Mouse (Mus musculus): ENCODE measurements around the gene Ethe1. TPM values are rescaled to one million over a fixed set of nuclear protein-coding genes. Genes with fewer than 3 reads are reported as not detected.

The Ethe1 gene
- polyA plus RNA-seq, 3 experiments from 2014 or later = 13.1 to 17.7 (median 17.6) TPM

DNA sequence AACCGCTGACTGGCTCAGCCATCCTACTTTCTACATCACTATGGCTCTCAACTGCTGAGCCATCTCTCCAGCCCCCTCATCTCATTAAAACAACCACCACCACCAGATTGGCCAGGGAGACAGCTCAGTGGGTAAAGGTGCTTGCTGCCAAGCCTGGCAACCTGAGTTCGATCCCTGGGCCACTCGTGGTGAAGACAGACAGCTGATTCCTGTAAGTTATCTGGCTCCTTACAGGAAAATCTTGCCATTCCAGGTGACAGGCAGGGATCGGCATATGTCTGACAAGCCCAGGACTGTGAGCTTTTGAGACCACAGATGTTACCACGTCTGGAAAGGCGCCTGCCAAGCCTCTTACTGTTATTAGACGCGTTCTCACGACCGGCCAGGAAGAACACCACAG, 9.5 kb upstream of the Ethe1 start:
- ATAC-seq = no peak

DNA sequence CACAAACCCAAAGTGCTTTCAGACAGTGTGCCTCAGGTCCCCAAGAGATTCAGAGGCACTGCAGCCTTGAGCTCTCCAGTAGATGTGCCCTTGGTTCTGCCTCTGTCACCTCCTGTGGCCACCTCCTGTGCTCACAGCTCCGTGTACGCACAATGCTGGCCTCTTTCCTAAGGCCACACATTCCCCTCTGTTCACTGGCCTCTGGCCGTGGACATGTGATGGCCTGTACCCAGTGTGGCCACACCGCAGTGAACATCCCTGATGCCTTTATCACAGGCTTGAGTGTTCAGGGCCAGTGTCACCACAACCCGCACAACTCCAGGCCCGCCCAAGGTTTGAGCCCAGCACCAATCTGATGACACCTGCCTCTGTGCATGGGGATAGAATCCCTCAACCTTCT, 2.5 kb upstream of the Ethe1 start:
- ATAC-seq = no peak

DNA sequence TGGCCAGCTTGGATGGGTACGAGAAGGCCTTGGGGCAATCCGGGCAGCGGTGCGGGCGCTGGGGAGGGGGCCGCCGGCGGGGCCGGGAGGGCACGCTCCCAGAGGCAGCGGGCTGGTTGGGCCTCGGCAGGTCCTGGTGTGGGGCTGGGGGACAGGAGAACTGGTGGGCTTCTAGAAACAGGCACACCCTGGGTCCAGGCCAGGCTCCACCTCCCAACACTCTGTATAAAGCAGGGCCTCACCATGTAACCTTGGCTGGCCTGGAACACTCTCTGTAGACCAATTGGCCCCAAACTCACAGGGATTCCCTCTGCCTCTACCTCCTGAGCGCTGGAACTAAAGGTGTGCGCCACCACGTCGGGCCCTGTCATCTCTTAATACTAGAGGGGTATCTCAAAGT, 1.3 kb upstream of the Ethe1 start:
- ATAC-seq = no peak

DNA sequence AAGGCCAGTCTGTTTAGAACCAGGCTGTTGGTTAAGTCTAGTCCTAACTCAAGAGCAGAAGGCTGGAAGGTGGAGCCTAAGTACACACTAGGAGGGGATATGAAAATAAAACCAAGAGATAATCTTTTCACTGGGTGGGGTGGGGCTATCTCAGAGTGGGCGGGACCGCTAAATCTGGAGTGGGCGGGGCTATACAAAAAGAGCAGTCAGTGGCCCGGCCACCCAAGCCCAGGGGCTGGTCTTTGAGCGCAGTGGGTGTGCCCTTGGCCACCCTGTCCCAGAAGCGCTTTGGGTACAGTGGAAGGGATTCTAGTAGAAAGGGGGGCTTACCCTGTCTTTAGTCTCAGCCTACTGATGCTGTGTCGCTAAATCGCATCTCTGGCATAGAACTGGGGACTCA, 515 bp upstream of the Ethe1 start:
- no peak for ATAC-seq

DNA sequence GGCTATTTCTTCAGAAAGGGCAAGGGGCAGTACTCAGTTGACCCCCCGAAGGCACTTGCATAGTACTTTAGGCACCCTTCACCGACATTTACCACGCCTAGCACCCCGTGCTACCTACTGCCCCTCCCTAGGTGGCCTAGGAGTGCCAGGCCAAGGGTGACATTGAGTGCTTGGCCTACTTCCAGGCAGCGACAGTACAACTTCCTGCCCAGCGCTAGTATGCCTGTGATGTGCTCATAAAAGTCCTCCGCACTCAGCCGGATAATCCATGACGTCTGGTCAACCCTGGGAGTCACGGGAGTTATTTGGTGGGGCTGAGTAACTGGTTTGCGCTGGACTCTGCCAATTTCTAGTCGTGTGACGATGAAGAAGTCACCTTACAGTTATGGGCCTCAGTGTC, 993 bp downstream of the Ethe1 start:
- ATAC-seq = no peak

DNA sequence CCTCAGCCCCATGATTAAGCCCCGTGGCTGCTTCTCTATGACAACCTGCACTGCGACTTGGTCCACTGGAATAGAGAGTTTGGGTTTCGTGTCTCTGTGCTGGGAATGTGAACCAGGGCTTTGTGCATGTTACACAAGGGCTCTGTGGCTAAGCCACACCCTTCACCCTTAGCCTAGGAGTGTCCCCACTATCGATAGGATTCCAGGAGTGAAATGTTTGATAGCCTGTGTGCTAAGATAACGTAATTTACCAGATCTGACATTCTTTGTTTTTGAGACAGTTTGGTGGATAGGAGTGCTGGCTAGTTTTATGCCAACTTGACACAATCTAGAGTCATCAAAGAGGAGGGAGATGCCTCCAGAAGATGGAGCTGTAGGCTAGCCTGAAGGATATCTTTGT, 4.4 kb downstream of the Ethe1 start:
- ATAC-seq = no peak

DNA sequence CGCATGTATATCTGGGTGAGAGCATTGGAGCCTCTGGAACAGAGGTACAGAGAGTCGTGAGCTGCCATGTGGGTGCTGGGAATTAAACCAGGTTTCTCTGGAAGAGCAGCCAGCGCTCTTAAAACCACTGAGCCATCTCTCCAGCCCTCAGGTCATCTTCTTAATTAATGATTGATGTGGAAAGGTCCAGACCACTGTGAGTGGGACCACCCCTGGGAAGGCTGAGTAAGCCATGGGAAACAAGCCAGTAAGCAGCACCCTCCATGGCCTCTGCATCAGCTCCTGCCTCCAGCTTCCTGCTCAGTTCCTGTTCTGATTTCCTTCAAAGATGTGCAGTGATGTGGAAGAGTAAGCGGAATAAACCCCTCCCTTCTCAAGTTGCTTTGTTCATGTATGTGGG, 4.8 kb downstream of the Ethe1 start:
- ATAC-seq = no peak

DNA sequence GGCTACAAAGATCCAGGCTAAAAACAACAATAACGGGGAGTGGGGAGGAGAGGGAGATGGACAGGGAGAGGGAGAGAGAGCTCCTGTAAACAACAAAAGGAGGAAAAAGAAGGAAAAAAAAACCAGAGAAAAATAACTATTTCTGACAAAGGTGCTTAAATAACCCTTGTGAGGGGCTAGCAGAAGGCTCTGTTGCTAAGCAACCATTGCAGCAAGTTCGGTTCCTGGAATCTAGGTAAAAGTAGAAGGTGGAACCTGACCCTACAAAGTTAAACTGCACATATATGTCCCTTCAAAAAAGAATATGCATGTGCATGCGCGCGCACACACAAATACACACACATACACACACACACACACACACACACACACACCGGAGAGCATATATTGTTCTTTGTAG, 5.4 kb downstream of the Ethe1 start:
- no peak for ATAC-seq

DNA sequence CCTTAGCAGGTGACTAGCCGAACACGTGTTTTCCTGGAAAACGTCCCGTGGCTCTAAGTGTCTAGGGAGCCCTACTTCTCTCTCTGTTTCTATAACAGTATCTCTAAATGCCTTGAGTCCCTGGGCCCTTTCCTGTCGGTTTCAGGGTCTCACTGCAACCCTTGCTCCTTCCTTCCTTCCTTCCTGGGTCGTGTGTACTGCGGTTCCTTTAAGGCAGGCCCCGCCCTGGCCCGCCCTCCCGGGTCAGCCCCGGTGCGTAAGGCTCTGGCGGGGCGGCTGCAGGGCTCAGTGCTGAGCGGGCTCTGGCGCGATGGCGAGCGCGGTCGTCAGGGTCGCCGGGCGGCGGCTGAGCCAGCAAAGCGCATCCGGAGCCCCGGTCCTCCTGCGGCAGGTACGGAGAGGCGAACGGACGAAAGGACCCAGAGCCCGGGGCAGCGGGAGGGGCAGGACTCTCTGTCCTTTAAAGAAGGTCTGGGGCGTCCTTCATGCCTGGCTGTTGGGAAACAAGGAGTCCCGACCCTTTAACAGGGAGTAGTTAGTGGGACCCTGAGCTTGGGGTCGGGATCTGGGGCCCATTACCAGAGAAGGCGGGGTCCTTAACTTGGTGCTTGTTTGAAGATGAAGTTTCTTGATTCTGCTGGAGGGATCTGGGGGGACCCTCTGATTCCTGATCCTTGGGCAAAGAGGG, 6.4 kb downstream of the Ethe1 start:
- peak; percentile 88 for ATAC-seq

DNA sequence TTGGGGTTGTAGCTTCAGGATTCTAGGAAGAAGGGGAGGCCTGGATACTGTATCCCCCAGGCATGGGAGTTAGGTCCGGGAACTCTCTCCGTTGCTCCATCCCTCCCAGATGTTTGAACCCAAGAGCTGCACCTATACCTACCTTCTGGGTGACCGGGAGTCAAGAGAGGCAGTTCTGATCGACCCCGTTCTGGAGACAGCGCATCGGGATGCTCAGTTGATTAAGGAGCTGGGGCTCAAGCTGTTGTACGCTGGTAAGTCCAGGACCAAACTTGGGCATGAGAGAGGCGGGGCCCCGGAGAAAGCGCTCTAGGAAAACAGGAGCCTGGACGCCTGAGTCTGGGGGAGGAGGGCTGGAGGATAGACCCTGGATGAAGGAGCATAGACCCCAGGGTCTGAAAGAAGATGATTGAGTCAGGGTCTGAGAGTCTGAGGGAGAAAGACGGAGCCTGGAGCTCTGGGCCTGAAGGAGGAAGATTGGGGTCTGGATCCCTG, 7.0 kb downstream of the Ethe1 start:
- ATAC-seq = no peak

DNA sequence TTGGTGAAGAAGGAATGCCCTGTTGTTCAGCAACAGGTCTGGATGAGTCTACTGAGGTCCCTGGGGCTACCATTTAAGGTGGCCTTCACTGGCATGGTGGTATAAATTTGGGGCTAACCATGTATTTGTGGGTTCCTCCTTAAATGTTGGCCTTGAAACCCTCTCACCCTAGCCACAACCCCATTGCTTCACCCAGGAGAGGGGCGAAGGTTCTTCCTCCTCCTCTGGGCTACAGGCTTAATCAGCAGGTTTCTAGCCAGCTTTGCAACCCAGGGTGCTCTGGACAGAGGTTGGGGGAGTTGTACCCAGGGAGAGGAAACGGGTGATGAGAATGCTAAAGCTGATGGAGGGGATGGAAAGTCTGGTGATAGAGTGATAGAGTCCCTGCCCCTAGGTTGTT, 8.1 kb downstream of the Ethe1 start:
- ATAC-seq = no peak

DNA sequence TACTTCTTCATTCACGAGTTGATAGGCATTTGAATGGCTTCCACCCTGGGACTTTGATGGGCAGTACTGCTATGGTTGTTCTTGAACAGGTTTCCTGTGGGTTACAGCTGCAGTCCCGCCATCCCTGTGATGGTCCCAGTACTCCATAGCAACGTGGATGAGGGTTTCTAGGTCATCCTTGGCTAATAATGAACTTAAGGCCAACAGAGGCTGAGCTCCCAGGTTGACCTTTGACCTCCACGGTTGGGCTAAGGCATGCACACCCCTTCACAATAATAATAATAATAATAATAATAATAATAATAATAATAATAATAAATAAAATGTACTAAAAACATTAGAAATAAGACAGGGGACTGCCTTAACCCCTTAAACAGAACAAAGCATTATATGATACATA, 10.8 kb downstream of the Ethe1 start:
- no peak for ATAC-seq

DNA sequence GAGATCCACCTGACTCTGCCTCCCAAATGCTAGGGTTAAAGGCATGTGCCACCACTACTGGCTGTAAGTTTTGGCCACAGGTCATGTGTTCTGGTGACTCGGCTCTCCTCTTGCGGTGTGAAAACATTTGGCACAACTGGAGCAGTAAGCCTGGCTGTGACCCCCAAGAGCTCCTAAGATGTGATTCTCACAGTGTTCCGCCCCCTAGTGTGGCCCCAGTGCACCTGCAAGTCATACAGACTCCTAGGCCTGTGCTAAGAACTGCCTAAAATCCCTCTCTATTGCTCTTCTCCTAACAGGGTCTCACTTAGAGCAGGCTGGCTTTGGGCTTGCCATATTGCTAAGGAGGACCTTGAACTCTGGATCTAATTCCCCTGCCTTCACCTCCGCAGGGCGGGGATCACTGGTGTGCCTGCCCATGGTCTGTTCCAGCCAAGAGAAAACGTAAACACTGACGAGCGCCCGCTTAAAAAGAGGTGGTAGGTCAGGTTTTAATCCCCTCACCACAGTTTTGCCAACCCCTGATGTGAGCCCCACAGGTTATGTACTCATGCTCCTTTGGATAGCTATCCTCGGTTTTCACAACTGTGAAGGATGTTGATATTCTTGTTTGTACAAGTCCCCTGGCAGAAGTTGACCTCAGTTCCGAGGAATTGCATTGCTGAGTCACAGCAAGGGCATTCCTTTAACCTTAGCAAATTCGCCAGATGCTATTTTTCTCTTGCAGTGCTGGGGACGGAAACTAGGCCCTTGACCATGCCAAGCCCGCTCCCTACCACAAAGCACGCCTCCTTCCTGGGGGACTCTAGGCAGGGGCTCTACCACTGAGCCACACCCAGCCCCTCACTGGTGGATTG, 12.1 kb downstream of the Ethe1 start:
- ATAC-seq = no peak

DNA sequence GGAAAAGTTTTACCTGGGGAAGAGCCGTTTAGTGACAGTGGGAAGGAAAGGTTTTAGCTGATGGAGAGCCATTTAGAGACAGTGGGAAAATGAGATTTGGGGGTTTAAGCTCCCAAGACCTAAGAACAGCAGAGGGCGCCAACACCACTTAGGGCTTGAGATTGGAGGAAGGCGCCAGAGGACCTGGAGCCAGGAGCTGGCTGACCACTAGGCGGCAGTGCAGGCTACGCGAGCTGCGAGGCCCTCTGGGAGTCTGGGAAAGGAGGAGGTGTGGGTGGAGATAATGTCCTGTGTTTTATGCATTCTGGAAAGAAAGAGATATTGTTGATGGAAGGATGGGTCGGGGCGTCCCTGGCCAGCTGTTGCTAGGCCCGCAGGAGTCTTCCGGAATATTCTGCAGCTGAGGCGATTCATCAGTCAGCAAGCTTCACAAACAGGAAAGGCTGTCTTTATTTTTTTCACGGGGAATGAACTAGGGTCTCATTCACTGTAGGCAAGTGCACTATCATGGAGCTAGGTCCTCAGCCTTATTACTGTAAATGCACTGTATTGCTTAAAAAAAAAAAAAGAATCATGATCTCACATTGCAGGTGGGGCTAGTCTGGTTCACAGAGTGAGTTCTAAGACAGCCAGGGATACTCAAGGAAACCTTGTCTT, 13.7 kb downstream of the Ethe1 start:
- peak; percentile 88 for ATAC-seq

DNA sequence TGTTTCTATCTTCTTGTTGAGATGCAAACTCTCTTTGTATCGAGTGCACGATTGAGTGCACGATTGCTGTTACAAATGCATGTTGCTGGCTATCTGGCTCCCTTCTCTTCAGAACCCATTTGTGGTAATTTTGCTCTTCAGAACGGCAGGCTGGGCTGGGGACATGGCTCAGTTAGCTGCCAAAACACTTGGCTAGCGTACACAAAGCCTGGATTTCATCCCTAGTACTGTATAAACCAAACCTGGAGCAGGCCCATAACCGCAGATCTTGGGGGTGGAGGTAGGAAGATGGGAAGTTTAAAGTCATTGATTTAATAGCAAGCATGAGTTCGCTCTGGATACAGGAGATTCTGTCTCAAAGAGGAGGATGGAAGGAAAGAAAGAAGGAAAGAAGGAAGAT, 18.2 kb downstream of the Ethe1 start:
- ATAC-seq = no peak

DNA sequence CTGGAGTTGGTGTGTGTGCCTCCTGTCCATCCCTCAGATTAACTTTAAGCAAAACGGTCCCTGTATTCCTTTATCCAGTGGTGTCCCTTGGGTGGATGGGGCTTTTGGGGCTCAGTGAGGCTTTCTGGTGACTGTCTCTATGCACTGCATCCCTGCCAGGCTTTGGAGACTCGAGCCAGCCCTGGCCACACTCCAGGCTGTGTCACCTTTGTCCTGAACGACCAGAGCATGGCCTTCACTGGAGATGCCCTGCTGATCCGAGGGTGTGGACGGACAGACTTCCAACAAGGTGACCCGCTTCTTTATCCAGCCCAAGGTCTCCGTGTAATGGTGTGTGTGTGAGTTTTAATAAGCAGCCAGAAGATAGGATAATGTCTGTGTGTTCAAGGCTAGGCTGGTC, 18.7 kb downstream of the Ethe1 start:
- no peak for ATAC-seq

DNA sequence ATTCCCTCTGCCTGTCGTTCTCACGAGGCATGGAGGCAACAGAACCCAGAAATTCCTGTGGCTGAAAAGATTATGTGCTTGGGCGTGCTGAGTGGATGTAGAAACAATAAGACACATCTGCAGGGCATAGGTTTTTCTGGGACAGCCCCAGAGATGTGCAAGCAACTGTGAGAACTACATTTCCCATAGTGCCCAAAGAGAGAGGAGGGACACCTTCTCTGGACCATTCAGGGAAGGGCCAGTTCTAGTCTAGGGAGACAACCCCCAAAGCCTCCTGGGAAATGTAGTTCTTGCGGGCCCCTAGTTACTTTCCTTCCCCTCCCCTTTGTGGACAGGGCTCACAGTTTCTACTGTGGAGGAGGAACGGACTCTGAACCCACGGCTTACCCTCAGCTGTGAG, 20.7 kb downstream of the Ethe1 start:
- peak; percentile 81 for ATAC-seq

DNA sequence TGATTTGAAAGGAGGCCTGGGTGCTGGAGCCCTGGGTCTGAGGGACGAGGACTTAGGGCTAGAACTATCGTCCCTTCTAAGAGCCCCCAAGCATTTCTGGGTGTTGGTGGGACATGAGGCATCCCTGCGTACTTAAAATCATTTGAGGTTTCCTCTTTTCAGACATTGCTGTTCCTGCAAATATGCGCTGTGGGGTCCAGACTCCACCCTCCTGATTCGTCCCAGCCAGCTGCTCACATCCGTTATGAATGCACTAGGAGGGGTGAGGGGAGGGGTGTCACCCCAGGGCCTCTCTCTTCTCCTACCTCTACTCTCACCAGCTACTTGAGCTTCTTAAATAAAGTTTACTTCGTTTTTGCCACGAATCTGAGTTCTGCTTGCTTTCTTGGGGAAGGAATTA, 21.2 kb downstream of the Ethe1 start:
- ATAC-seq = no peak

DNA sequence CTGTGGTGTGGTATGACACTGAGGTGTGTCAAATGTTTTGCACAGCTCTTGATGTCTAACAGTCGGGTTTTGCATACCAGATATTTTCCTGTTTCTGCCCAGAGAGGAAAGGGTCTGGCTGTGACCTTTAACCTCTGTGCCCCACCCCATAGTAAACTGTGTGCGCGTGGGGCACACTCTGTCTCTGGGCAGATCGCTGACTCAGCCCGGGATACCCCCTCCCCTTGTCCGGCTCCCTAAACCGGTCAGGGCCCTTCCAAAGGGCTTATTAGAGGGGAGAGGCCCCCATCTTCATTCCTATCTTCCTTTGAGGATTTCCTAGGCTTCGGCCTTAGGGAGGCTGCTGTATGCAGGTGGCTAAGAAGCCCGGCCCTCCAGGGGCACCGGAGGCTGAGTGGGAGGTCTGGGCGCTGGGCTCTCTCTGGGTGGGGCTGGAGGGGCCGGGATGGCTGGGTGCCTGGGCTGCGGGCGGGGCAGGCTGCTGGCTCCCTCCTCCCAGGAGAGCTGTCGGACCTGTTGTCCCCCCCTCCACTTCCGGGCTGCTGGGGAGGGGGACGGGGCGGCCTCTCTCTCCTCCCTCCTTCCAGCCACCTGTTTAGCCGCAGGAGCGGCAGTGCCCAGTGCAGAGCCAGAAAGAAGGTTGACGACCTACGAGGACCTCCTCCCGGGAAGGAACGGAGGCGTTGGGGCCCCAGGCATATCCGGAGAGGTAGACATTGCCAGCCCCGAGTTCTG, 23.0 kb downstream of the Ethe1 start, which contains the start of gene Phldb3:
Phldb3 (plus strand) TSS at position 620 of the 735 bp plus-strand sequence.
- ATAC-seq = peak; percentile 42

DNA sequence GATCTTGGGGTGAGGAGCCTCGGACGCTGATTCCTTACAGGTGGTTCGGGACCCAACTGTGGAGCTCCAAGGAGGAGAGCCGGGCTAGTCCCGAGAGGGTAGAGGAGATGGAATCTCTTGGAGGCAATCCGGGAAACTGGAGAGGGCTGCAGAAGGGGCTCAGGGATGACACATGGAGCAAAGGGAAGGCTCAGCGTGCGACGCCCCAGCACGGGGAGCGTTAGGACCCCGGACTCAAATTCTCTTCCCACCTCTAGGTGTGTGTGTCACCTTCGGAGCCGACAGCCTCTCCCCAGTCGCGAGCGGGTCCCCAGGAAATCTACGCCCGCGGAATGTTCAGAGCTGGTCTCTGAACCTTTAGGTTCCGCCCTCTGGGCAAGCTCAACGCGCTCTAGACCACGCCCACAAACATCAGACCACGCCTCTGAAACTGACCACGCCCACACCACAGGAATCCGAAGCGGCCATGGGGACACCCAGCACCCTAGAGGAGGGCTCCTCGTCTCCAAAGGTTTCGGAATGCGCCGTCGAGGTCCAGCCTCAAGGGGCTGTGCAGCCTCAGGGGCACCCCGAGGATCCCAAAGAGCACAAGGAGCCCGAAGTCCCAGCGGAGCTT, 23.6 kb downstream of the Ethe1 start:
- ATAC-seq = peak; percentile 81

DNA sequence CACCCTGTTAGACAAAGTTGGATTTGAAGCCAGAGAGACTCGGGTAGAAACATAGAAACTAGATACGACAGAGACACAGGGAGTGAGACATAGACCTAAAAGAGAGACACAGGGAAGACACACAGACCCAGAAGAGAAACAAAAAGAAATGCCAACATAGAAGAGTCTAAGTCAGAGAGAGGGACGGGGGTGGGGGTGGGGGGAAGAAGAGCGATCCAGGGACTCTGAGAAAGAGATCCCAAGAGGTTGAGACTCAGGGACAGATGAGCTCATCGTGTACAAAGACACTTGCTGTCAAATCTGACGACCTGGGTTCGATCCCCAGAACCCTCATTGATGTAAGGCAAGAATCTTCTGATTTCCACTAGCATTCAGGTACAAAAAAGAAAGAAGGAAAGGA, 24.4 kb downstream of the Ethe1 start:
- no peak for ATAC-seq

DNA sequence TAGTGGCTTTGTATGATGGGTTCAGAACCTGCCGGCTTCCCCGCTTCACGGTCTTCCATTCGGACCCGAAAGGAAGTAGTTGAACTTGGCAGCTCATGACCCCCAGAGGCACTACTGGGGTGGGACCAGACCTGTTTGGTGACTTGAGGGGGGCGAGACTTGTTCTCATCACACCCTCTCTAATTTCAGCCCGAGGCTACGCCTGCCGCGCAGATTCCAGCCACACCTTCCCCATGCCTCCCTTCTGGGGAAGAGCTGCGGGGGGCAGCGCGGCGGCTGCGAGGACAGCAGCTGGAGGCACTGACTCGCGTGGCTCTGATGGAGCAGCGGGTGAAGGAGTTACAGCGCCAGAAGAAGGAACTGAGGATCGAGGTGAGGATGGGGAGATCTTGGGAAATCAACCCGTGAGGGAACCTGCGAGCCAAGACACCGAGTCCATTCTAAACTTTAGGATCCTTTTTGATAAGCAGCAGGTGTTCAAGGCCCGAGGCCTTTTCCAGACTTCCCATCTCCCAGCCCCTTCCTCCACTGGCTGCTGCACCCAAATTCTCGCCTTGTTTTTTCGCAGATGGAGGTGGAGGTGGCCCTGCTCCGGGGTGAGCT, 25.1 kb downstream of the Ethe1 start:
- no peak for ATAC-seq

All from inflammation-experienced regulatory T-cells, adult 6 months (primary cell).